28 mouse cellular contexts compared by ENCODE assay signal in genomic region chr14:52414273-52414672, GRCm38 (mm10). TPM values are rescaled to one million over a fixed set of nuclear protein-coding genes. Genes with fewer than 3 reads are reported as not detected.
"Had no signal": no experiment of that assay in that cellular context is flagged by ENCODE, and none has a peak within 500 bp of the region (broad histone marks: within the 10 kb centered on the region; RNA-seq: fewer than 3 reads in every experiment).

Gene Olfr1510, minus strand, starts transcription at chr14:52414373.

- DNase-seq: heart, postnatal 10 days; heart, postnatal 14 days; heart, postnatal 36 days; heart, postnatal 4 days; kidney, adult 11 months; kidney, adult 18-20 months; kidney, adult 2 months; kidney, adult 8-10 months; kidney, adult 9 months; kidney, postnatal 10 days; kidney, postnatal 14 days; kidney, postnatal 25 days; kidney, postnatal 36 days; kidney, postnatal 4 days; layer of hippocampus, adult 9-11 months; layer of hippocampus, postnatal 36 days had no signal

RNA-seq across cellular contexts. Expression of gene Olfr1510, which starts in this region (rescaled TPM):
- total RNA-seq: heart, postnatal 10 days; heart, postnatal 14 days; heart, postnatal 25 days; heart, postnatal 36 days; heart, postnatal 4 days; hematopoietic stem cell, adult 5-6 weeks; hindbrain, postnatal 0 days; layer of hippocampus, adult 18-20 months; layer of hippocampus, adult 2 months; layer of hippocampus, adult 8-10 months; layer of hippocampus, postnatal 10 days; layer of hippocampus, postnatal 14 days; layer of hippocampus, postnatal 25 days; layer of hippocampus, postnatal 36 days; left cerebral cortex, adult 18-20 months; left cerebral cortex, adult 2 months; left cerebral cortex, adult 8-10 months had no signal
